Mouse (Mus musculus) inflammation-experienced regulatory T-cells, adult 6 months (primary cell): ENCODE results near the gene Srsx. TPM values are rescaled to one million over a fixed set of nuclear protein-coding genes. Genes with fewer than 3 reads are reported as not detected.
"Not testable (repeated sequence)": the region's sequence is repeated elsewhere in the genome, so short reads cannot be mapped to it uniquely, and the experiment has no call there.

Experiments
- ATAC-seq: one replicate; pipeline ENCODE4 v1.8.0; 2017
- polyA plus RNA-seq, 3 experiments: library from polyadenylated mRNA; unstranded; fragments of 100-300 nt; shearing (Covaris generic); gene quantifications; one replicate each; pipeline ENCODE4 v1.2.1; 2017

Srsx gene
- polyA plus RNA-seq: not detected

DNA sequence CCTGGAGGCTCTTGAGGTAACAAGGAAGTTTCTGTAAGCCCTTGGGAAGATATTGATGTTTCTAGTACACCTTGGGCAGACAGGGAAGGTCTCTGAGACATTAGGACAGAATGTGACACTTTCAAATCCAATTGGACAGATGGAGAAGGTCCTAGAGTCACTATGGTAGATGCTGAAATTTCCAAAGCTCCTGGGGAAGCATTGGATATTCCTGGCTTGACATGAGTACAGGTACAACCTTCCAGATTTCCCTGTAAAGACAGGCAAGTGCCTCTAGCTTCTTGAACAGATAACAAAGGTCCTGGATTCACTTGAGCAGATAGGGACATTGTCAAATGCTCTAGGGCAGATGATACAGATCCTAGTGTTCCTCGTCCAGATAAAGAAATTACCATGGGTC, at the start of gene Srsx:
Gene Srsx, minus strand, starts transcription at position 101 of the 400 bp plus-strand sequence.
- not testable (repeated sequence) for ATAC-seq

DNA sequence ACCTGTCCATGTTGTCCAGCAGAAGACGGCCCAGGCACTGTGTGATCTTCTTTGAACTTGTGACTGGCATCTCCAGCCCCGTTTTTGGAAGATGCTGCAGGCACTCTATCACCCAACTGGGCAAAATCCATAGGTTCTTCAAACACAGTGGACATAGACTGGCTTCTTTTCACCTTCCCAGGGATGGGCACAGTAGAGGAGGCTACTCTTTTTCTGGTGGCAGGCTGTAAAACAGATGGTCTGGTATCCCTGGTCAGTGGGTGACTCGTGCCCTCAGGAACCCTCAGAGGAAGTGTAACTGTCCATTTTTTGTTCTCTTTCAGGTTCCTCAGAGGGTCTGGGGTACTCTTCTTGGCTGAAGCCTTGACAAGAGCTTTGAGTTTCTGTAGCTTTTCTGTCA, 24.5 kb upstream of the Srsx start, which contains the start of gene Gm17577:
Gene Gm17577, minus strand, starts transcription at position 101 of the 400 bp plus-strand sequence.
- not testable (repeated sequence) for ATAC-seq

Other genes starting within 250 kb of the Srsx start
- gene Gm17521, start 192.8 kb downstream of the Srsx start, polyA plus RNA-seq: not detected
- 1 to 10 TPM in 1 of 3 experiments, under 1 TPM in 2; 0.68 to 3.1 (median 0.99) TPM for gene Cldn34c1, start 119.0 kb downstream of the Srsx start, polyA plus RNA-seq
- not detected for gene Gm17577, start 24.4 kb upstream of the Srsx start, polyA plus RNA-seq